Mouse (Mus musculus) gastrocnemius, postnatal 4 days (tissue): Measurements from ENCODE around the gene Slc44a3. TPM values are rescaled to one million over a fixed set of nuclear protein-coding genes. Genes with fewer than 3 reads are reported as not detected.
"Not testable (repeated sequence)": the region's sequence is repeated elsewhere in the genome, so short reads cannot be mapped to it uniquely, and the experiment has no call there.

Source experiments
- DNase-seq, 2 experiments: peaks; one replicate each; pipeline ENCODE4 v3.0.0; 2021 to 2022; ENCODE audit warnings: low spot score in 2 of 2, mixed read lengths in 2 of 2
- total RNA-seq, 2 experiments: library from RNA; stranded (reverse); gene quantifications; 2 replicates each; pipeline ENCODE4 v1.2.3; 2021

The Slc44a3 gene
- total RNA-seq, 2 experiments from 2014 or later = 0.76 to 0.88 TPM

- no peak for DNase-seq
Observed at GRCm38 (mm10) chr3:121553294-121553693, 21.1 kb upstream of the Slc44a3 start.

GRCm38 (mm10) chr3:121552723-121553122, 20.5 kb upstream of the Slc44a3 start:
- DNase-seq = no peak

GRCm38 (mm10) chr3:121550370-121550769, 18.2 kb upstream of the Slc44a3 start:
- DNase-seq = peak in 1 of 2 experiments; percentile 39

GRCm38 (mm10) chr3:121547851-121548624, 15.8 kb upstream of the Slc44a3 start:
- DNase-seq = no peak

GRCm38 (mm10) chr3:121540621-121541020, 8.4 kb upstream of the Slc44a3 start:
- DNase-seq = no peak

GRCm38 (mm10) chr3:121539871-121540431, 7.7 kb upstream of the Slc44a3 start:
- no peak for DNase-seq

- not testable (repeated sequence) for DNase-seq
Observed at GRCm38 (mm10) chr3:121538847-121539246, 6.6 kb upstream of the Slc44a3 start.

- DNase-seq = no peak
Observed at GRCm38 (mm10) chr3:121537996-121538395, 5.8 kb upstream of the Slc44a3 start.

- no peak for DNase-seq
Observed at GRCm38 (mm10) chr3:121536803-121537202, 4.6 kb upstream of the Slc44a3 start.

GRCm38 (mm10) chr3:121535813-121536504, 3.8 kb upstream of the Slc44a3 start:
- no peak for DNase-seq

- peak in 1 of 2 experiments; percentile 29 for DNase-seq
Observed at GRCm38 (mm10) chr3:121531370-121532148, 645 bp downstream of the Slc44a3 start.

GRCm38 (mm10) chr3:121530546-121531258, 1.5 kb downstream of the Slc44a3 start:
- DNase-seq = no peak

GRCm38 (mm10) chr3:121526096-121527093, 5.8 kb downstream of the Slc44a3 start:
- DNase-seq = no peak

GRCm38 (mm10) chr3:121521633-121522125, 10.5 kb downstream of the Slc44a3 start:
- no peak for DNase-seq

- no peak for DNase-seq
Observed at GRCm38 (mm10) chr3:121521123-121521522, 11.1 kb downstream of the Slc44a3 start.

GRCm38 (mm10) chr3:121517030-121517429, 15.2 kb downstream of the Slc44a3 start:
- DNase-seq = no peak

- DNase-seq = no peak
Observed at GRCm38 (mm10) chr3:121509141-121509540, 23.1 kb downstream of the Slc44a3 start.

- no peak for DNase-seq
Observed at GRCm38 (mm10) chr3:121507678-121508077, 24.5 kb downstream of the Slc44a3 start.

- DNase-seq = no peak
Observed at GRCm38 (mm10) chr3:121506756-121507155, 25.4 kb downstream of the Slc44a3 start.
